Mouse (Mus musculus): ENCODE data around the gene S100pbp. TPM values are rescaled to one million over a fixed set of nuclear protein-coding genes. Genes with fewer than 3 reads are reported as not detected.

Gene S100pbp
- polyA plus RNA-seq, 1 experiment from 2014 or later: 20.3 TPM

GRCm38 (mm10) chr4:129232561-129233360, 43.2 kb upstream of the S100pbp start:
- 0 out of 2 replicates have a peak overlapping the region, but pooled peaks have one; percentile 6 for H3K9ac ChIP-seq (replicated peaks; ENCODE audit: low read depth, low read length)
- H3K9me3 ChIP-seq (ENCODE audit: control insufficient read depth, low read depth, low read length): no peaks in the 10 kb centered on the region
- 57% methylated on average over 9 of the region's 9 CpGs for WGBS
- peak overlapping the region; percentile 25 for H3K4me2 ChIP-seq (replicated peaks; ENCODE audit: low read depth, low read length)
- H3K27ac ChIP-seq (ENCODE audit: low read length): peak overlapping the region; percentile 92
- H3K27me3 ChIP-seq (ENCODE audit: control insufficient read depth, insufficient read depth, low read length): no peaks in the 10 kb centered on the region
- no peak overlapping the region for H3K4me3 ChIP-seq (ENCODE audit: low read depth, low read length)
- peaks cover 15% of the 10 kb centered on the region for H3K4me1 ChIP-seq (ENCODE audit: control insufficient read depth, insufficient read depth, low read length)
- peak; percentile 34; the same call in 1 of the 2 replicates for ATAC-seq (ENCODE audit: insufficient number of reproducible peaks, insufficient read depth, low FRiP score, low read depth)
- H3K36me3 ChIP-seq (ENCODE audit: control insufficient read depth, insufficient read depth, low read length): no peaks in the 10 kb centered on the region

GRCm38 (mm10) chr4:129231594-129232450, 42.3 kb upstream of the S100pbp start:
- H3K9me3 ChIP-seq (ENCODE audit: control insufficient read depth, low read depth, low read length): no peaks in the 10 kb centered on the region
- no peak overlapping the region for H3K4me3 ChIP-seq (ENCODE audit: low read depth, low read length)
- ATAC-seq (ENCODE audit: insufficient number of reproducible peaks, insufficient read depth, low FRiP score, low read depth): peak; percentile 70
- no peak overlapping the region for H3K9ac ChIP-seq (replicated peaks; ENCODE audit: low read depth, low read length)
- H3K4me1 ChIP-seq (ENCODE audit: control insufficient read depth, insufficient read depth, low read length): peaks cover 25% of the 10 kb centered on the region
- peak overlapping the region; percentile 25 for H3K4me2 ChIP-seq (replicated peaks; ENCODE audit: low read depth, low read length)
- H3K36me3 ChIP-seq (ENCODE audit: control insufficient read depth, insufficient read depth, low read length): no peaks in the 10 kb centered on the region
- H3K27me3 ChIP-seq (ENCODE audit: control insufficient read depth, insufficient read depth, low read length): no peaks in the 10 kb centered on the region
- H3K27ac ChIP-seq (ENCODE audit: low read length): peak overlapping the region; percentile 92
- 63% methylated on average over 12 of the region's 12 CpGs for WGBS

- H3K9ac ChIP-seq (replicated peaks; ENCODE audit: low read depth, low read length): no peak overlapping the region
Measured at GRCm38 (mm10) chr4:129230926-129231325, 41.4 kb upstream of the S100pbp start.

GRCm38 (mm10) chr4:129227985-129228381, 38.5 kb upstream of the S100pbp start:
- H3K4me1 ChIP-seq (ENCODE audit: control insufficient read depth, insufficient read depth, low read length): peaks cover 38% of the 10 kb centered on the region
- peak overlapping the region; percentile 32 for H3K4me2 ChIP-seq (replicated peaks; ENCODE audit: low read depth, low read length)
- WGBS: 42% methylated on average over 8 of the region's 8 CpGs
- H3K27me3 ChIP-seq (ENCODE audit: control insufficient read depth, insufficient read depth, low read length): no peaks in the 10 kb centered on the region
- H3K9me3 ChIP-seq (ENCODE audit: control insufficient read depth, low read depth, low read length): no peaks in the 10 kb centered on the region
- no peak overlapping the region for H3K27ac ChIP-seq (ENCODE audit: low read length)
- no peak overlapping the region for H3K4me3 ChIP-seq (ENCODE audit: low read depth, low read length)
- no peak for ATAC-seq (ENCODE audit: insufficient number of reproducible peaks, insufficient read depth, low FRiP score, low read depth)
- peaks cover 21% of the 10 kb centered on the region for H3K36me3 ChIP-seq (ENCODE audit: control insufficient read depth, insufficient read depth, low read length)
- H3K9ac ChIP-seq (replicated peaks; ENCODE audit: low read depth, low read length): no peak overlapping the region

More at GRCm38 (mm10) chr4:129230926-129231325, 41.4 kb upstream of the S100pbp start:
- Histone ChIP-seq H3K4me3 (ENCODE audit: low read depth, low read length) (no peak overlapping the region), H3K4me2 (replicated peaks; ENCODE audit: low read depth, low read length) (no peak overlapping the region), H3K4me1 (ENCODE audit: control insufficient read depth, insufficient read depth, low read length) (peaks cover 33% of the 10 kb centered on the region), H3K27ac (ENCODE audit: low read length) (peak overlapping the region; percentile 92), H3K9me3 (ENCODE audit: control insufficient read depth, low read depth, low read length) (no peaks in the 10 kb centered on the region), H3K36me3 (ENCODE audit: control insufficient read depth, insufficient read depth, low read length) (no peaks in the 10 kb centered on the region), H3K27me3 (ENCODE audit: control insufficient read depth, insufficient read depth, low read length) (no peaks in the 10 kb centered on the region)
- WGBS: 58% methylated on average over 8 of the region's 8 CpGs
- no peak for ATAC-seq (ENCODE audit: insufficient number of reproducible peaks, insufficient read depth, low FRiP score, low read depth)

GRCm38 (mm10) chr4:129227170-129227984, 37.9 kb upstream of the S100pbp start:
- Histone ChIP-seq H3K9me3 (ENCODE audit: control insufficient read depth, low read depth, low read length) (no peaks in the 10 kb centered on the region), H3K4me1 (ENCODE audit: control insufficient read depth, insufficient read depth, low read length) (peaks cover 38% of the 10 kb centered on the region), H3K4me3 (ENCODE audit: low read depth, low read length) (no peak overlapping the region; the same call in 1 of the 2 replicates), H3K4me2 (replicated peaks; ENCODE audit: low read depth, low read length) (peak overlapping the region; percentile 32), H3K27me3 (ENCODE audit: control insufficient read depth, insufficient read depth, low read length) (no peaks in the 10 kb centered on the region), H3K27ac (ENCODE audit: low read length) (no peak overlapping the region), H3K36me3 (ENCODE audit: control insufficient read depth, insufficient read depth, low read length) (peaks cover 26% of the 10 kb centered on the region), H3K9ac (replicated peaks; ENCODE audit: low read depth, low read length) (no peak overlapping the region)
- WGBS: 18% methylated on average over 22 of the region's 22 CpGs
- ATAC-seq (ENCODE audit: insufficient number of reproducible peaks, insufficient read depth, low FRiP score, low read depth): no peak

- H3K4me3 ChIP-seq (ENCODE audit: low read depth, low read length): no peak overlapping the region
- H3K4me2 ChIP-seq (replicated peaks; ENCODE audit: low read depth, low read length): peak overlapping the region; percentile 32
- no peak overlapping the region for H3K27ac ChIP-seq (ENCODE audit: low read length)
- H3K36me3 ChIP-seq (ENCODE audit: control insufficient read depth, insufficient read depth, low read length): peaks cover 35% of the 10 kb centered on the region
- no peak overlapping the region for H3K9ac ChIP-seq (replicated peaks; ENCODE audit: low read depth, low read length)
- no peak for ATAC-seq (ENCODE audit: insufficient number of reproducible peaks, insufficient read depth, low FRiP score, low read depth)
- 17% methylated on average over 5 of the region's 5 CpGs for WGBS
- no peaks in the 10 kb centered on the region for H3K27me3 ChIP-seq (ENCODE audit: control insufficient read depth, insufficient read depth, low read length)
- H3K9me3 ChIP-seq (ENCODE audit: control insufficient read depth, low read depth, low read length): no peaks in the 10 kb centered on the region
- H3K4me1 ChIP-seq (ENCODE audit: control insufficient read depth, insufficient read depth, low read length): peaks cover 31% of the 10 kb centered on the region
Measured at GRCm38 (mm10) chr4:129226441-129226963, 37.0 kb upstream of the S100pbp start.

- no peak overlapping the region for H3K4me3 ChIP-seq (ENCODE audit: low read depth, low read length)
- H3K4me1 ChIP-seq (ENCODE audit: control insufficient read depth, insufficient read depth, low read length): peaks cover 28% of the 10 kb centered on the region
- H3K36me3 ChIP-seq (ENCODE audit: control insufficient read depth, insufficient read depth, low read length): peaks cover 42% of the 10 kb centered on the region
- WGBS: 95% methylated on average over 12 of the region's 12 CpGs
- no peak overlapping the region for H3K4me2 ChIP-seq (replicated peaks; ENCODE audit: low read depth, low read length)
- H3K27me3 ChIP-seq (ENCODE audit: control insufficient read depth, insufficient read depth, low read length): no peaks in the 10 kb centered on the region
- no peak overlapping the region for H3K27ac ChIP-seq (ENCODE audit: low read length)
- no peaks in the 10 kb centered on the region for H3K9me3 ChIP-seq (ENCODE audit: control insufficient read depth, low read depth, low read length)
- no peak for ATAC-seq (ENCODE audit: insufficient number of reproducible peaks, insufficient read depth, low FRiP score, low read depth)
- H3K9ac ChIP-seq (replicated peaks; ENCODE audit: low read depth, low read length): no peak overlapping the region
Measured at GRCm38 (mm10) chr4:129225315-129225714, 35.8 kb upstream of the S100pbp start.

All from stomach, embryonic 14.5 days (tissue).